Comparison of ENCODE assay signal across 8 mouse cellular contexts in genomic region chr16:77444006-77444405, GRCm38 (mm10).
DNase-seq lines count a peak whose midpoint lies in the region; ATAC-seq lines count a peak whose summit lies in the region.

No protein-coding gene starts in this region.

- H3K36me3 ChIP-seq in hindbrain, embryonic 16.5 days (ENCODE audit: control insufficient read depth, insufficient read depth, low read length): no peaks in the 10 kb centered on the region
- no peaks in the 10 kb centered on the region for H3K36me3 ChIP-seq in liver, embryonic 13.5 days

- no peak overlapping the region for H3K9ac ChIP-seq in hindbrain, embryonic 16.5 days (ENCODE audit: low read depth, low read length)
- H3K9ac ChIP-seq in liver, embryonic 13.5 days: no peak overlapping the region

- H3K9me3 ChIP-seq in hindbrain, embryonic 16.5 days (ENCODE audit: control insufficient read depth, low read length): no peaks in the 10 kb centered on the region
- no peaks in the 10 kb centered on the region for H3K9me3 ChIP-seq in liver, embryonic 13.5 days (replicated peaks)

- H3K27ac ChIP-seq in hindbrain, embryonic 16.5 days (ENCODE audit: low read depth, low read length): no peak overlapping the region
- H3K27ac ChIP-seq in liver, embryonic 13.5 days: no peak overlapping the region

- peaks cover 8% of the 10 kb centered on the region for H3K4me1 ChIP-seq in hindbrain, embryonic 16.5 days (ENCODE audit: control insufficient read depth, insufficient read depth, low read depth, low read length)
- H3K4me1 ChIP-seq in liver, embryonic 13.5 days (replicated peaks): no peaks in the 10 kb centered on the region

- H3K4me2 ChIP-seq in hindbrain, embryonic 16.5 days (ENCODE audit: low read length): no peak overlapping the region
- H3K4me2 ChIP-seq in liver, embryonic 13.5 days: no peak overlapping the region

- H3K27me3 ChIP-seq in hindbrain, embryonic 16.5 days (replicated peaks; ENCODE audit: control insufficient read depth, insufficient read depth, low read length): no peaks in the 10 kb centered on the region
- no peaks in the 10 kb centered on the region for H3K27me3 ChIP-seq in liver, embryonic 13.5 days

- no peak overlapping the region for H3K4me3 ChIP-seq in hindbrain, embryonic 16.5 days (ENCODE audit: low read length)
- H3K4me3 ChIP-seq in liver, embryonic 13.5 days (replicated peaks): no peak overlapping the region

- peak; percentile 13 for DNase-seq in testis, postnatal 14 days (ENCODE audit: low spot score)
- no peak for DNase-seq in testis, postnatal 10 days (ENCODE audit: low spot score)
- peak; percentile 88 for DNase-seq in brain, adult 2 months (ENCODE audit: low read depth, low spot score)
- peak; percentile 40 for DNase-seq in fibroblast of lung, adult 2 months (ENCODE audit: low read depth)
- no peak for DNase-seq in liver, embryonic 13.5 days
- peak; percentile 37 for DNase-seq in retina, adult 2 months (ENCODE audit: low read depth, low spot score)

- 17% methylated on average over 4 of the region's 4 CpGs for WGBS in hindbrain, embryonic 16.5 days
- WGBS in liver, embryonic 13.5 days (ENCODE audit: insufficient replicate concordance): 21% methylated on average over 4 of the region's 4 CpGs

- peak; percentile 82 for ATAC-seq in hindbrain, embryonic 16.5 days
- ATAC-seq in liver, embryonic 13.5 days (ENCODE audit: low read depth): 0 out of 2 replicates have a peak, but pooled peaks have one; percentile 15
- no peak for ATAC-seq in erythroid progenitor cell, adult 5-6 weeks (replicated peaks; ENCODE audit: low FRiP score, poor library complexity, severe bottlenecking)

Comparison
In these comparisons a context has a peak if more than half of its experiments do, and no peak if none do; other contexts are left out.
1. DNase-seq: peak in testis, postnatal 14 days (single experiment), brain, adult 2 months (single experiment), fibroblast of lung, adult 2 months (single experiment) and retina, adult 2 months (single experiment); none in testis, postnatal 10 days (single experiment) and liver, embryonic 13.5 days (single experiment).